Mouse (Mus musculus) lung, postnatal 25 days (tissue): ENCODE results near the gene Lrrc10.
A peak's percentile ranks its signal among the peaks of the same experiment; 100 is the strongest.
"Not testable (repeated sequence)": the region's sequence is repeated elsewhere in the genome, so short reads cannot be mapped to it uniquely, and the experiment has no call there.

Experiments used
- DNase-seq: peaks from one replicate; pipeline ENCODE4 v3.0.0; 2022; ENCODE audit warnings: low spot score

Gene Lrrc10

GRCm38 (mm10) chr10:117045175-117046056 is at the start of gene Lrrc10:
TSS of gene Lrrc10 (plus strand) at chr10:117045341.
- no peak for DNase-seq

GRCm38 (mm10) chr10:116995584-116996235 is 49.4 kb upstream of the Lrrc10 start:
- DNase-seq, result no peak

GRCm38 (mm10) chr10:116996236-116996600 is 48.9 kb upstream of the Lrrc10 start:
- DNase-seq, result peak; percentile 68

- no peak for DNase-seq
Measured at GRCm38 (mm10) chr10:116998716-116999455, 46.3 kb upstream of the Lrrc10 start.

- peak; percentile 21 for DNase-seq
Measured at GRCm38 (mm10) chr10:117000975-117001374, 44.2 kb upstream of the Lrrc10 start.

- DNase-seq, result no peak
Measured at GRCm38 (mm10) chr10:117004695-117005094, 40.4 kb upstream of the Lrrc10 start.

GRCm38 (mm10) chr10:117005707-117006464 is 39.3 kb upstream of the Lrrc10 start:
- DNase-seq, result no peak

- DNase-seq, result no peak
Measured at GRCm38 (mm10) chr10:117009691-117010090, 35.5 kb upstream of the Lrrc10 start.

- DNase-seq, result no peak
Measured at GRCm38 (mm10) chr10:117011047-117011446, 34.1 kb upstream of the Lrrc10 start.

- no peak for DNase-seq
Measured at GRCm38 (mm10) chr10:117013689-117014390, 31.3 kb upstream of the Lrrc10 start.

GRCm38 (mm10) chr10:117014565-117014964 is 30.6 kb upstream of the Lrrc10 start:
- no peak for DNase-seq

GRCm38 (mm10) chr10:117018281-117018840 is 26.8 kb upstream of the Lrrc10 start:
- no peak for DNase-seq

- DNase-seq, result no peak
Measured at GRCm38 (mm10) chr10:117021020-117021754, 24.0 kb upstream of the Lrrc10 start.

GRCm38 (mm10) chr10:117023693-117024092 is 21.4 kb upstream of the Lrrc10 start:
- no peak for DNase-seq

GRCm38 (mm10) chr10:117025776-117026175 is 19.4 kb upstream of the Lrrc10 start:
- not testable (repeated sequence) for DNase-seq

GRCm38 (mm10) chr10:117026176-117026575 is 19.0 kb upstream of the Lrrc10 start:
- DNase-seq, result no peak

GRCm38 (mm10) chr10:117031160-117031559 is 14.0 kb upstream of the Lrrc10 start:
- no peak for DNase-seq

GRCm38 (mm10) chr10:117033785-117034184 is 11.4 kb upstream of the Lrrc10 start:
- DNase-seq, result peak; percentile 81

- no peak for DNase-seq
Measured at GRCm38 (mm10) chr10:117040355-117040754, 4.8 kb upstream of the Lrrc10 start.

GRCm38 (mm10) chr10:117042295-117042694 is 2.8 kb upstream of the Lrrc10 start:
- no peak for DNase-seq
